Mouse (Mus musculus): ENCODE data around the gene Ush2a.

Gene Ush2a

DNA sequence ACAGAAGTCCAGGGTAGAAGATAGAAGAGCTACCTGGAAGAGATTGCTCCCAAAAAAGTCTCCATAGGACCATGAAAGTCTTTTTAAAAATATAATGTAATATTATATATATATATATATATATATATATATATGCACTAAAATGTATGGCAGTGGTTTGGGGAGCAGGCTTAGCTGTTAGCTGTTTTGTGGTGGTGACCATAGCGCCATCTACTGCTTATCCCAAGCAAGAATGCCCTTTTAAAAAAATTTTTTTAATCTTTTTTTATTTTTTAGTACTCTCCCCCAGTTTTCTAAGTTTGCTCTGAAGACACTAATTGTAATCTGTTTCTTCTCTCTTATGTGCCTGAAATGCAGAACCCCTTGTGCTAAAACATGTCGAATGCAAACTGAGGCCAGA is 543.2 kb downstream of the Ush2a start:
- no peak for DNase-seq

GRCm38 (mm10) chr1:188805852-188806251 is 544.0 kb downstream of the Ush2a start:
- DNase-seq: no peak

- no peak for DNase-seq
Observed at GRCm38 (mm10) chr1:188810631-188811030, 548.8 kb downstream of the Ush2a start.

GRCm38 (mm10) chr1:188815072-188815471 is 553.2 kb downstream of the Ush2a start:
- DNase-seq: no peak

DNA sequence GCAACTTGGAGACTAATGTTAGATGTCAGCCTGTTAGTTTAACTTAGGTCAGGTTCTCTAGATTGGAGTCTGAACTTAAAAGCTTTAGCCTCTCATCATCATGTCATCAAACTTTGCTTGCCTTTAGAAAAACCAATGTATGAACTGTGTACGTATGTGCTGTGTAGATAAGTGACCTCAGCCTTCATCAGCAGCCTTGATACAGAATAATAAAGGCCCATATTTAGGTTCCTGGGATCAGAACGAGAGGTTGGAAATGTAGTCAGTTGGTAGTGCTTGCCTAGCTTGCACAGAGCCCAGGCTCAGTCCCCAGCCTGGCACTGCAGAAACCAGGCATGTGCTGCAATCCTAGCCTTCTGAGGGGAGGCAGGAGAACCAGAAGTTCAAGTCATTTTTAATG is 562.4 kb downstream of the Ush2a start:
- DNase-seq: no peak

- no peak for DNase-seq
Observed at GRCm38 (mm10) chr1:188824878-188825532, 563.2 kb downstream of the Ush2a start.

DNA sequence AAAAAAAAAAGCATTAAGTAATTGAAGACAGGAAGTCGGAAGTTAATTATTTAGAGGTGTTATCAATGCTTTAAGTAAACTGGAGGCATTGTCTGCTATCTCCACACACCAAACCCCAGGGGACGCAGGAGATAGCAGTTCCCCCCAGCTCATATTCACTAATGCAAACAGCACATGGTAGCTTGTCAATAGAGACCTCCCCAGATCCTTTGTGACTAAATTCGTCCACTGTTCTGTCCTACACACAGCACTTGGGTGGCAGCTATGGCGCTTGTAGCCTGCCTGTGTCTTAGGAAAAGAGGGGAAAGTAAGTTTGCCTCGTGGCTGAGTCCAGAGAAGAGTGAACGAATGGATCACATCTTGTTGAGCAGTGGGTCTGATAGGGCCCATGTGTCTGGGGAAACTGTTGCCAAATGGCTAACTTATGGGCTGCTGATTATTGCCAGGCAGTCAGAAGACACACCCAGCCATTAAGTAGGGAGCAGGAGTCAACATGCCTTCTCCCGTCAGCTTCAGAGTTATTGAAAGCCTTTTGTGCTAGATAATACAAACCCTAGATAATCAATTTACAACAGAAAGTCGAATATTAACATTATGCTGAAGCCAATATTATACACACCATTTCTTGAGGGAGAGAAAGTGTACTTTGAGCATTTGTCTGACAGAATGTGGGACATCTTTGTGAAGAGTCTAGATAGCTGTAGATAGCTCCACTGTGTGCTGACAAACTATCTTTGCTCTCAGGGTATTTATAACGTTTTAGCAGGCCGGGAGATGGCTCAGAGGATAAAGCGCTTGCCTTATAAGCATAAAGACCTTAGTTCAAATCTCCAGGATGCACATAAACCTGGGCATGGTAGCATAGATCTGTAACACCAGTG is 568.9 kb downstream of the Ush2a start:
- DNase-seq: no peak

GRCm38 (mm10) chr1:188833906-188834305 is 572.1 kb downstream of the Ush2a start:
- DNase-seq: no peak

DNA sequence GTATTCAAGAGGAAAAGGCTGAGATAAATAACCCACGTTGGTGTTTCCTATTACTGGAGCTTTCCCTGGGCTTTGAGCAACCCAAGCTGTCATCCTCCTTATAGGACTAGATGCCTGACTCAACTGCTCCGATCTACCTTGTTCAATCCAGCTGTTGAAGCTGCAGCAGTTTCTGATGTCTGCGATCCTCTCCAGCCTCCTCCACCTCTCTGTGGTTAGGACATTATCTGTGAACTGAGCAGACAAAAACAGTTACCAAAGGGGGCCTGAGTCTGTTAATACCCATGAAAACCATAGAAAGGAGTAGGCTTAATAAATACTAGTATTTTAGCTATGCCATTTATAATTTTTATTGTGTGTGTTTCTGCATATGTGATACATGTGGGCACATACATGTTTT is 572.9 kb downstream of the Ush2a start:
- DNase-seq: no peak

- DNase-seq: no peak
Observed at GRCm38 (mm10) chr1:188837613-188838295, 575.9 kb downstream of the Ush2a start.

GRCm38 (mm10) chr1:188847242-188847641 is 585.4 kb downstream of the Ush2a start:
- no peak for DNase-seq

DNA sequence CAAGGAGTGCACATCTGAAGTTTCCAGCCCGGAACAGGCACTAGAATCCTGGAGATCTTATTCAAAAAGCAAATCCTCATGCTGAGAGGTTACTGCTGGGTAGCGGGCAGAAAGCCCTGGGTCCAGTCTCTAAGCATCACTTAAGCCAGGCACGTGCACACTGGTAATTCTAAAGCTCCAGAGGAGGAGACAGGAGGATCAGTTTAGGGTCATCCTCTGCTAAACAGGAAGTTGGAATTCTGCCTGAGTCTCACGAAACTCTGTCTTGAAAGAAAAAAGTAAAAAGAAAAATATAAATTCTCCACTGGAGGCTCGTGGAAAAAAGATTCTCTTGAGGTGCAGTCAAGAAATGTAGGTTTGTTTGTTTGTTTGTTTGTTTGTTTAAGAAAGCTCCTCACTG is 591.0 kb downstream of the Ush2a start:
- no peak for DNase-seq

GRCm38 (mm10) chr1:188854240-188854639 is 592.4 kb downstream of the Ush2a start:
- no peak for DNase-seq

DNA sequence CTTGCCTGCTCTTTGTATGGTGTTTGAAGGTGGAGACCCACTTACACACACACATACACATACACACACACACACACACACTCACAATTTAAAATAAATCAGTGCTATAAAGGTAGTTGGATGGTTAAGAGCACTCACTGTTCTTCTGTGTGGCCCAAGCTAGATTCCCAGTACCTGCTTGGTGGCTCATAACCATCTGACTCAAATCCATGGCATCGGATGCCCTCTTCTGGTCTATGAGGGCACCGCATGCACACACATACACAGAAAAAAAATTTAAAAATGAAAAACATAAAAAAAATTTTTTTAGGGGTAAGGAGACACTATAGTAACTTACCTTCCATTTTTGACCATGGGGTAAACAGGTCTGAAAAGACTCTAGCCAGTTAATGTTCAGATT is 593.2 kb downstream of the Ush2a start:
- no peak for DNase-seq

GRCm38 (mm10) chr1:188859718-188860117 is 597.9 kb downstream of the Ush2a start:
- no peak for DNase-seq

GRCm38 (mm10) chr1:188865881-188866280 is 604.1 kb downstream of the Ush2a start:
- DNase-seq: no peak

DNA sequence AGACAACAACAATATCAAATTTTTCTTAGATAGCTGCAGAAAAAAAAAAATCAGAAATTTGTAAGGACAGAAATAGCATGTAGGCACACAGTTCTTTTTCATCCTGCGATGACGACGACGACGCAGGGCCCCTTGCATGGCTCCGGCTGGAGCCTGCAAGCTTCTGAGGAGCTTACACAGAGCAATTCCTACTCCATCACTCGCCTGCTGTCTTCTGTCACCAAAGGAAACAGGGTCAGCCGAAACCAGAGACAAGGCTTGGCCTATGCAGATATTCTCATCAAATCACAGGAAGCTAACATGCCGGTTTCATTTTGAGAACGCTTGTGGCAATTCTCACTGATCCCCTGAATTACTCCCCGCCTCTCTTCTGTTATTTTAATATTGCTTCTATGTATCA is 604.7 kb downstream of the Ush2a start:
- DNase-seq: no peak

DNA sequence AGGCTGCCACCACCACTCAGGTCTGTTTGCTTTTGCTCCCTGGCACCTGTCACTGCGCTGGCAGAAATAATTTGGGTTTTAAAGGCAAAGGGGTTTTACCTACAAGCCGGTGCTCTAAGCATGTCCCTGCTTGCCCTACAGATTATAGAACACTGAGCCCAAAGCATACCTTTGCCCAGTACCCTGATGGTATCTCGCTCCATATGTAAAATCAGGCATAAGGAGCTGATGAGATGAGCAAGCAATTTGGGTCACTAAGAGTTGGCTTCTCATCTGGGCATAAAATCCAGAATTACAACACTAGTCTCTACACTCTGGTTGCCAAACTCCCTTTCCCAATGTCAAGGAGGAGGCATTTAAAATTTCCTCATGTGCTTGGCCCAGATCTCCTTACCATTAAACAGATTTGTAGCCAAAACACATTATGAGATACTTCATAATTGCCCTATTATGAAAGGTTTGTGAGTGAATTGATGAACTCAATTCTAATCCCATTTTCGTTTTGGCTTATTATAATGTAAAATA is 616.8 kb downstream of the Ush2a start:
- DNase-seq: no peak

GRCm38 (mm10) chr1:188896906-188897551 is 635.2 kb downstream of the Ush2a start:
- DNase-seq: no peak

- DNase-seq: no peak
Observed at GRCm38 (mm10) chr1:188904091-188904490, 642.3 kb downstream of the Ush2a start.

DNA sequence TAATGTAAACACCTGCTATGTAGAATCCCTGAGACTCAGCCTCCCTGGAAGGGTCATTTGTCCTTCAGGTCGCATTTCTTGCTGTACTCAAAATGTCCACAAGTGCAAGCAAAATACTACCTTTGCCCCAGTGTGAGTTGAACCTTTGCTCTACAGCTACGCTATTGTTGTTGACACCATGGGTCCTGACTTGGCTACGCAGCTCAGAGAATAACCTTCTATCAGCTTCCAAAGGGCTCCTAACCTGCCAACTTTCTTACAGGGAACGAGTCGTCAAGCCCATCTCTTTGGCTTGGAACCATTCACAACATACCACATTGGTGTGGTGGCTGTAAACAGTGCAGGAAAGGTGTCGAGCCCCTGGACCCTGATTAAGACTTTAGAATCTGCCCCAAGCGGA is 644.4 kb downstream of the Ush2a start:
- no peak for DNase-seq

GRCm38 (mm10) chr1:188910656-188911055 is 648.8 kb downstream of the Ush2a start:
- DNase-seq: no peak

- no peak for DNase-seq
Observed at GRCm38 (mm10) chr1:188919946-188920345, 658.1 kb downstream of the Ush2a start.
